Mouse (Mus musculus) cerebellum, adult 2 months (tissue): Measurements from ENCODE around the gene Ahsg.
A peak's percentile ranks its signal among the peaks of the same experiment; 100 is the strongest.

Source experiments
- CTCF ChIP-seq: fragments of 200-500 bp; IDR thresholded peaks from 2 replicates; pipeline ENCODE4 v1.5.1; 2011; ENCODE audit warnings: low read depth, mild to moderate bottlenecking, control low read depth, low read length, moderate library complexity, borderline replicate concordance; ENCODE audit not compliant: insufficient read depth
- POLR2A ChIP-seq: fragments of 200-500 bp; IDR thresholded peaks from 2 replicates; pipeline ENCODE4 v1.6.1; 2011; ENCODE audit warnings: low read length, control low read depth, borderline replicate concordance; ENCODE audit not compliant: insufficient read depth

- peak; percentile 51 for TF ChIP-seq POLR2A
- TF ChIP-seq CTCF, result no peak
Measured at GRCm38 (mm10) chr16:22844061-22844801, 46.8 kb upstream of the Ahsg start.
